Mouse (Mus musculus): ENCODE measurements around the gene Cdkn2d.

DNA sequence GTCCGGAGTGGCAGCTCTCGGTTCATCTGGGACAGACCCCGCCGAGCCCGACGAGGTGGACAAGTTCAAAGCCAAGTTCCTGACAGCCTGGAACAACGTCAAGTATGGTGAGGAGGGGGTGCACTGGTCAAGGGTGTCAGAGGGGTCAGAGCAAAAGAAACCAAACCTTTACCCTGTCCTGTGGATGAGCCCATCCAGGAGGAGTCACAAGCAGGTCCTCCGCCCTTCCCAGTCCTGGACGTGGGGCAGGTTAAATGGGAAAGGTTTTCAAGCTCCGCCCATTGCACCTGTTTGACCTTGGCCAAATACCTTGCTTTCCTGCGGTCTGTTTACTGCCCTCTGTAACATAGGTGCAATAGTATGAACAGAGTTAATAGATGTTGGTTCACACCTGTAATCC, 25.6 kb downstream of the Cdkn2d start:
- no peak for TF ChIP-seq CTCF (IDR thresholded peaks at IDR 0.05; ENCODE audit: borderline replicate concordance, control insufficient read depth, extremely low read depth, insufficient read depth, low read length, poor library complexity)
- TF ChIP-seq POLR2A (IDR thresholded peaks at IDR 0.05; ENCODE audit: control insufficient read depth, extremely low read depth, insufficient read depth, low read length, poor library complexity): no peak

Measured in thymus, adult 2 months (tissue).